Mouse (Mus musculus) neural tube, embryonic 13.5 days (tissue): Measurements from ENCODE around the gene Odam. TPM values are rescaled to one million over a fixed set of nuclear protein-coding genes. Genes with fewer than 3 reads are reported as not detected.

ENCODE experiments used
- ATAC-seq: fragments of 200-750 bp; cut with Nextera tagmentation; 2 replicates; pipeline ENCODE4 v1.8.0; 2017; ENCODE audit warnings: low read depth, mild to moderate bottlenecking, moderate TSS enrichment, moderate library complexity
- H3K27ac ChIP-seq: fragments of 300-500 bp; sonication (generic); replicated peaks from 2 replicates; pipeline ENCODE4 v1.5.1; 2015; ENCODE audit warnings: moderate library complexity, mild to moderate bottlenecking, inconsistent platforms
- H3K27me3 ChIP-seq: fragments of 300-500 bp; sonication (generic); 2 replicates; pipeline ENCODE4 v1.6.1; 2015; ENCODE audit warnings: mild to moderate bottlenecking, inconsistent platforms
- H3K36me3 ChIP-seq: fragments of 300-500 bp; sonication (generic); 2 replicates; pipeline ENCODE4 v1.6.1; 2015; ENCODE audit warnings: mild to moderate bottlenecking, inconsistent platforms
- H3K4me1 ChIP-seq: fragments of 300-500 bp; sonication (generic); replicated peaks from 2 replicates; pipeline ENCODE4 v1.6.1; 2015; ENCODE audit warnings: inconsistent platforms
- H3K4me2 ChIP-seq: fragments of 300-500 bp; sonication (generic); 2 replicates; pipeline ENCODE4 v1.6.1; 2015; ENCODE audit warnings: inconsistent platforms, mild to moderate bottlenecking, moderate library complexity
- H3K4me3 ChIP-seq: fragments of 300-500 bp; sonication (generic); 2 replicates; pipeline ENCODE4 v1.5.1; 2015; ENCODE audit warnings: mild to moderate bottlenecking, inconsistent platforms
- H3K9ac ChIP-seq: fragments of 300-500 bp; sonication (generic); 2 replicates; pipeline ENCODE4 v1.6.1; 2015; ENCODE audit warnings: moderate library complexity, mild to moderate bottlenecking, inconsistent platforms
- H3K9me3 ChIP-seq: fragments of 300-500 bp; sonication (generic); 2 replicates; pipeline ENCODE4 v1.6.1; 2016; ENCODE audit warnings: inconsistent platforms
- WGBS: fragments of 180-500 bp; shearing (Covaris S2); methylation state at CpG from one replicate; pipeline ENCODE4 v1.1.7; 2015; 5-methylcytosine and 5-hydroxymethylcytosine counted together
- polyA plus RNA-seq: library from polyadenylated mRNA; unstranded; fragments of >200 nt; fragmentation: Nextera tagmentation; extraction: Ambion mirVana; gene quantifications from 2 replicates; pipeline ENCODE4 v1.2.1, GENCODE M21; 2015

Gene Odam
- polyA plus RNA-seq: not detected in 2 replicates

- 88% methylated on average over 1 of the region's 1 CpGs for WGBS
Measured at GRCm38 (mm10) chr5:87884729-87885128, at the start of gene Odam. Odam (plus strand) TSS chr5:87885029.

GRCm38 (mm10) chr5:87855136-87855716 is 29.6 kb upstream of the Odam start:
- no peak overlapping the region for H3K4me3 ChIP-seq
- no peaks in the 10 kb centered on the region for H3K36me3 ChIP-seq
- H3K27me3 ChIP-seq: no peaks in the 10 kb centered on the region
- no peak for ATAC-seq
- H3K4me1 ChIP-seq: no peaks in the 10 kb centered on the region
- no peak overlapping the region for H3K27ac ChIP-seq
- H3K9me3 ChIP-seq: no peaks in the 10 kb centered on the region
- H3K9ac ChIP-seq: no peak overlapping the region
- WGBS: 81% methylated on average over 3 of the region's 3 CpGs
- no peak overlapping the region for H3K4me2 ChIP-seq

More at GRCm38 (mm10) chr5:87884729-87885128, at the start of gene Odam:
- Histone ChIP-seq H3K4me1 (no peaks in the 10 kb centered on the region), H3K36me3 (no peaks in the 10 kb centered on the region), H3K9ac (no peak within 1 kb of the TSS), H3K4me3 (no peak within 1 kb of the TSS), H3K27me3 (no peaks in the 10 kb centered on the region), H3K27ac (no peak within 1 kb of the TSS), H3K9me3 (no peaks in the 10 kb centered on the region), H3K4me2 (no peak within 1 kb of the TSS)
- ATAC-seq: no peak

GRCm38 (mm10) chr5:87870084-87870483 is 14.7 kb upstream of the Odam start:
- H3K27ac ChIP-seq: no peak overlapping the region
- ATAC-seq: no peak
- no peaks in the 10 kb centered on the region for H3K9me3 ChIP-seq
- no peak overlapping the region for H3K4me2 ChIP-seq
- H3K36me3 ChIP-seq: no peaks in the 10 kb centered on the region
- H3K9ac ChIP-seq: no peak overlapping the region
- H3K4me3 ChIP-seq: no peak overlapping the region
- 67% methylated on average over 2 of the region's 2 CpGs for WGBS
- H3K4me1 ChIP-seq: no peaks in the 10 kb centered on the region
- no peaks in the 10 kb centered on the region for H3K27me3 ChIP-seq

DNA sequence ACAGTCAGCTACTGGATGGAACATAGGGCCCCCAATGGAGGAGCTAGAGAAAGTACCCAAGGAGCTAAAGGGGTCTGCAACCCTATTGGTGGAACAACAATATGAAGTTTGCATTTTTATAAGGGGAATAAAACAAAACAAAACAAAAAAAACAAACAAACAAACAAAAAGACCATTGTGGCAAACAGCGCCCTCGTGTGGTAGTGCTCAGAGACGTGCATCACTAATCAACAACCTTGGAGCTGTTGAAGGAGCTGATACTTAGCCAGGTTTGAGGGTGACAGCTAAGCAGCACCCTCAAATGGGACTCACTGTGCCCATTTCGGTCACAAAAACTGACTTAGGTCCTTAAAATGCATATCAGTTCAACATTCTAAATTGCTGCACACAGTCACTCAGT is 13.4 kb upstream of the Odam start:
- no peaks in the 10 kb centered on the region for H3K36me3 ChIP-seq
- no peak for ATAC-seq
- H3K27ac ChIP-seq: no peak overlapping the region
- no peak overlapping the region for H3K4me2 ChIP-seq
- no peaks in the 10 kb centered on the region for H3K9me3 ChIP-seq
- no peaks in the 10 kb centered on the region for H3K27me3 ChIP-seq
- no peak overlapping the region for H3K4me3 ChIP-seq
- H3K4me1 ChIP-seq: no peaks in the 10 kb centered on the region
- H3K9ac ChIP-seq: no peak overlapping the region
- 35% methylated on average over 4 of the region's 4 CpGs for WGBS

GRCm38 (mm10) chr5:87925372-87925771 is 40.5 kb downstream of the Odam start, which contains the start of gene Csn3:
Csn3 (plus strand) TSS chr5:87925579.
- Histone ChIP-seq H3K9me3 (no peaks in the 10 kb centered on the region), H3K4me1 (no peaks in the 10 kb centered on the region), H3K9ac (no peak within 1 kb of the TSS), H3K36me3 (no peaks in the 10 kb centered on the region), H3K27ac (no peak within 1 kb of the TSS), H3K4me3 (no peak within 1 kb of the TSS), H3K27me3 (no peaks in the 10 kb centered on the region), H3K4me2 (no peak within 1 kb of the TSS)
- ATAC-seq: no peak
- 25% methylated on average over 5 of the region's 5 CpGs for WGBS

GRCm38 (mm10) chr5:87931603-87932002 is 46.8 kb downstream of the Odam start:
- Histone ChIP-seq H3K4me3 (no peak overlapping the region), H3K27ac (no peak overlapping the region), H3K36me3 (no peaks in the 10 kb centered on the region), H3K27me3 (no peaks in the 10 kb centered on the region), H3K4me1 (no peaks in the 10 kb centered on the region), H3K9ac (no peak overlapping the region), H3K4me2 (no peak overlapping the region), H3K9me3 (no peaks in the 10 kb centered on the region)
- 53% methylated on average over 1 of the region's 1 CpGs for WGBS
- no peak for ATAC-seq

DNA sequence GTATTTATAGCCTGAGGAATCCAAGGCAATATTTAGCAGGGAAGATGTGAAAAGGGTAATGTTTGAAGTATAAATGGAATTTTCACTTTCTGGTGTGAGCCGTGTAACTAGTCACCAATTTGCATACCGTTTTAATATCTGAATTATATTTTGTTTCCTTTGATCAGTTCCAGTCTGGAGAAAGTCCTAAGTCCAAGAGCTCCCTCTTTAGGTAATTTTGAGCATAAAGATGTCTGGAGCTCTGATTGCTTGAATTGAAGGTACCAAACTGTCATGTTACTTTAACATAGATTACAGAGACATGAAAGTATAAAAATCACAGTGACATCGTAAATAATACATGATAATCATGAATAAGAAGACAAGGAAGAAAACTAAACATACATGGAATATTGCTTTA is 55.9 kb downstream of the Odam start:
- H3K9ac ChIP-seq: no peak overlapping the region
- H3K27me3 ChIP-seq: no peaks in the 10 kb centered on the region
- no peaks in the 10 kb centered on the region for H3K9me3 ChIP-seq
- no peak overlapping the region for H3K4me3 ChIP-seq
- 54% methylated on average over 3 of the region's 3 CpGs for WGBS
- H3K27ac ChIP-seq: no peak overlapping the region
- no peak for ATAC-seq
- H3K4me1 ChIP-seq: no peaks in the 10 kb centered on the region
- H3K36me3 ChIP-seq: no peaks in the 10 kb centered on the region
- H3K4me2 ChIP-seq: no peak overlapping the region

DNA sequence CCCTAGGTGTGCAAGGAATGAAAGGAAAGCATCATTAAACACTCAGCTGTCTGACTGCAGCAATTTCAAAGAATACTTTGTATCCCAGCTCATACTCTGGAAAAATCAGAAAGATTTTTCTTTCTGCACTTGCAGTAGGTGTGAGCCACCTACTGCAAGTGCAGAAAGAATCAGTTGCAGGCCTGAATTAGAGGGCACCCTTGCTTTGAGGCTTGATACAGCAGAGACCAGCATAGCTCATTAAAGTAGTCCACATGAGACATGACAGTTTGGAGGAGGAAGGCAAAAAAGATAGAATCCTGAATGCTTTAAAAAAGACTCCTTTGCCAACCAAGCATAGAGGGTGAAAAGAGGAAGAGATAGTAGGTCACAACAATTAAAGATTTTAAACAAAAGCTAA is 57.7 kb downstream of the Odam start:
- Histone ChIP-seq H3K4me3 (no peak overlapping the region), H3K9ac (no peak overlapping the region), H3K4me2 (no peak overlapping the region), H3K36me3 (no peaks in the 10 kb centered on the region), H3K27me3 (no peaks in the 10 kb centered on the region), H3K27ac (no peak overlapping the region), H3K9me3 (no peaks in the 10 kb centered on the region), H3K4me1 (no peaks in the 10 kb centered on the region)
- no peak for ATAC-seq

Other genes starting within 250 kb of the Odam start
- not detected in 2 replicates for gene Csn1s1, start 218.8 kb upstream of the Odam start, polyA plus RNA-seq
- gene Csn2, start 185.4 kb upstream of the Odam start, polyA plus RNA-seq: not detected in 2 replicates
- gene Csn1s2a, start 110.5 kb upstream of the Odam start, polyA plus RNA-seq: not detected in 2 replicates
- not detected in 2 replicates for gene Csn1s2b, start 76.9 kb upstream of the Odam start, polyA plus RNA-seq
- not detected in 2 replicates for gene Prr27, start 59.3 kb upstream of the Odam start, polyA plus RNA-seq
- gene Csn3, start 40.5 kb downstream of the Odam start, polyA plus RNA-seq: 0.41 TPM in 1 of 2 replicates, not detected in the other
- gene 2310003L06Rik, start 84.4 kb downstream of the Odam start, polyA plus RNA-seq: not detected in 2 replicates
- not detected in 2 replicates for gene Gm28434, start 84.5 kb downstream of the Odam start, polyA plus RNA-seq
- not detected in 2 replicates for gene Cabs1, start 94.4 kb downstream of the Odam start, polyA plus RNA-seq
- not detected in 2 replicates for gene Smr3a, start 117.5 kb downstream of the Odam start, polyA plus RNA-seq
- gene Smr2, start 201.5 kb downstream of the Odam start, polyA plus RNA-seq: not detected in 2 replicates
- gene Gm11116, start 226.5 kb downstream of the Odam start, polyA plus RNA-seq: not detected in 2 replicates